Mouse (Mus musculus): ENCODE measurements around the gene Fn1. TPM values are rescaled to one million over a fixed set of nuclear protein-coding genes. Genes with fewer than 3 reads are reported as not detected.

Fn1 gene
- polyA plus RNA-seq, 1 experiment from 2014 or later = 233 TPM

DNA sequence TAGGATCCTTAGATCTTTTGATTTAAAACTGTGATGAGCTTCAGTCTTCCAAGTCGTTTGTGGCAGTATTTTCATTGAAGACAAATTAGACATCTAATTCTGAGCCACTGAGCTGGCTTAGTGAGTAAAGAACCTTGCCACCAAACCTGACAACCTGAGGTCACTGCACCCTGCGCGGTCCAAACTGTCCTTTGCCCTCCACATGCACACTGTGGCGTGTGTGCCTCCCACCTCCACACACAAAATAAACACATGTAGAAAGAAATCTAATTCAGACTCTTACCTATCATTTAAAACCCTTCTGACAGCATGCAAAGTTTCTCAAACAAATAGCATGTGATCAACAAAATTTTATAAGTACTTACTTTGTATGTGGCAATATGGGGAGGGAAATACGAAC, 6.2 kb downstream of the Fn1 start:
- ATAC-seq (ENCODE audit: insufficient number of reproducible peaks, insufficient read depth, low FRiP score, low TSS enrichment) = no peak
- Histone ChIP-seq H3K9ac (no peak overlapping the region), H3K4me1 (peaks cover 23% of the 10 kb centered on the region), H3K4me3 (no peak overlapping the region), H3K27me3 (no peaks in the 10 kb centered on the region), H3K27ac (no peak overlapping the region), H3K36me3 (peaks cover 79% of the 10 kb centered on the region), H3K4me2 (replicated peaks) (no peak overlapping the region), H3K9me3 (no peaks in the 10 kb centered on the region)
- WGBS = 84% methylated on average over 5 of the region's 5 CpGs

DNA sequence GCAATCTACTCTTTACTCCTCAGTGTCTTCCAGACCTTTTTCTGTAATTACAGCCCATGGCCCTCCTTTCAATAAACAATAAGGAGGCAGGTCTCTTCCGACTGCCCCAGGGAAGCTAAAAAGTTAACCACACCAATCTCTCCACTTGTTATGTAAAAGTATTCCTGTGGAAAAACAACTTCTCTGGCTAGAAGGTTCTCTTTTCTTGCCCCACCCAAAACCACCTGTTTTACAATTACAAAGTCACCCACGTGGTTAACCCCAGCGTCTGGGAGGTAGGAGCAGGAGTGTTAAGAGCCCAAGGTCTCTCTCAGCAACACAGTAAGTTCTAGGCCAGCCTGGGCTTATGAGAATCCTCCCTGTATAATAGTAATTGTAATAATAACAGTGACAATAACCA, 7.0 kb downstream of the Fn1 start:
- no peaks in the 10 kb centered on the region for H3K9me3 ChIP-seq
- H3K36me3 ChIP-seq = peaks cover 87% of the 10 kb centered on the region
- ATAC-seq (ENCODE audit: insufficient number of reproducible peaks, insufficient read depth, low FRiP score, low TSS enrichment) = no peak
- WGBS = 41% methylated on average over 3 of the region's 3 CpGs
- H3K4me3 ChIP-seq = no peak overlapping the region
- no peaks in the 10 kb centered on the region for H3K27me3 ChIP-seq
- no peak overlapping the region for H3K4me2 ChIP-seq (replicated peaks)
- peaks cover 23% of the 10 kb centered on the region for H3K4me1 ChIP-seq
- no peak overlapping the region for H3K9ac ChIP-seq
- no peak overlapping the region for H3K27ac ChIP-seq

DNA sequence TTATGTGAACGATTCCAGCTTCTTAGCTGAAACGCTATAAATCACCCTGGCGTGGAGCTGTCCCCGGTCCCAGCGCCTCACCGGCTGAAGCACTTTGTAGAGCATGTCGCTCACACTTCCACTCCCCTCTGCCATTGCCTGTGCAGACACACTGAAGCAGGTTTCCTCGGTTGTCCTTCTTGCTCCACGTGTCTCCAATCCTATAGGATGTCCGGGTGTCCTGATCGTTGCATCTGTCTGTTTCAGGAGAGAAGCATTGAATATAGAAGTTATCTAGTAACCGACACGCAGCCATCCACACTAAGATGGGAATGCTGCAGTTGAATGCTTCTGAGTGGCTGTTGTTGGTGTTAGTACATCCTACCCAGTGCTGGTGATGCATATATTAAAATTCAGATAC, 7.5 kb downstream of the Fn1 start:
- no peak overlapping the region for H3K4me3 ChIP-seq
- no peak for ATAC-seq (ENCODE audit: insufficient number of reproducible peaks, insufficient read depth, low FRiP score, low TSS enrichment)
- H3K27me3 ChIP-seq = no peaks in the 10 kb centered on the region
- H3K4me1 ChIP-seq = peaks cover 18% of the 10 kb centered on the region
- H3K9ac ChIP-seq = no peak overlapping the region
- peaks cover 90% of the 10 kb centered on the region for H3K36me3 ChIP-seq
- no peak overlapping the region for H3K4me2 ChIP-seq (replicated peaks)
- H3K27ac ChIP-seq = no peak overlapping the region
- H3K9me3 ChIP-seq = no peaks in the 10 kb centered on the region
- WGBS = 95% methylated on average over 13 of the region's 13 CpGs

DNA sequence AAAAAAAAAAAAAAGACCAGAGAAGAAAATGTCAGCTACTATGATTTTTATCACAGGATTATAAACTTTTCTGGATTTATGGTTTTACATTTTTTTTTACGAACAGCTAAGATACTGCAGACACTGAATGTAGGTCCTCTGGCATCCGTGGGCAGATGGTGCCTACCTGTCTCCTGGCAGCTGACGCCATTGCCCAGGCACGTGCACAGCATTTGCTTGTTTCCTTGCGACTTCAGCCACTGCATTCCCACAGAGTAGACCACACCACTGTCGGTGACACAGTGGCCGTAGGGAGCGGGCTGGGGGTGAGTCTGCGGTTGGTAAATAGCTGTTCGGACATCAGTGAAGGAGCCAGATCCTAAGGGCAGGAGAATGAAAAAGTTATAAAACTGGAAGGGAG, 10.2 kb downstream of the Fn1 start:
- H3K4me2 ChIP-seq (replicated peaks) = no peak overlapping the region
- H3K9ac ChIP-seq = no peak overlapping the region
- 0 out of 2 replicates have a peak, but pooled peaks cover 9% of the 10 kb centered on the region for H3K4me1 ChIP-seq
- no peak overlapping the region for H3K4me3 ChIP-seq
- no peak for ATAC-seq (ENCODE audit: insufficient number of reproducible peaks, insufficient read depth, low FRiP score, low TSS enrichment)
- H3K27me3 ChIP-seq = no peaks in the 10 kb centered on the region
- H3K9me3 ChIP-seq = no peaks in the 10 kb centered on the region
- WGBS = 96% methylated on average over 10 of the region's 10 CpGs
- H3K36me3 ChIP-seq = peaks cover 94% of the 10 kb centered on the region
- no peak overlapping the region for H3K27ac ChIP-seq

GRCm38 (mm10) chr1:71641206-71641605, 11.8 kb downstream of the Fn1 start:
- Histone ChIP-seq H3K4me1 (no peaks in the 10 kb centered on the region), H3K4me2 (replicated peaks) (no peak overlapping the region), H3K36me3 (peaks cover 93% of the 10 kb centered on the region), H3K9me3 (no peaks in the 10 kb centered on the region), H3K4me3 (no peak overlapping the region), H3K27me3 (no peaks in the 10 kb centered on the region), H3K9ac (no peak overlapping the region), H3K27ac (no peak overlapping the region)
- ATAC-seq (ENCODE audit: insufficient number of reproducible peaks, insufficient read depth, low FRiP score, low TSS enrichment) = no peak
- 90% methylated on average over 11 of the region's 11 CpGs for WGBS

DNA sequence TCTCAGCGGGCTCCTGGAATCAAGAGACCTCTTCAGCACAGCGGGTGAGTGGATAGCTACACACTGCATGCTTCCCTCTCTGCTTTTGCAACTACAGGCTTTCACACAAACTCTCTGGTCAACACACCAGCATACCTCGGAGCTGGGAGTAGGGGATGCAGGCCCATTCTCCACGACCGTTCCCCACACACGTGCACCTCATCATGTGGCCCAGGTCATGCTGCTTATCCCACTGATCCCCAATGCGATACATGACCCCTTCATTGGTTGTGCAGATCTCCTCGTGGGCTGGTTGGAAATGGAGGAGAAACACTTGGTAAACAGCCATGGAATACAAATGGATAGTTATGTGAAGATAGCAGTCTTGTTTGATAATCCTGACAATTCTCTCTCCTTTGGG, 12.8 kb downstream of the Fn1 start:
- H3K9me3 ChIP-seq = no peaks in the 10 kb centered on the region
- no peak overlapping the region for H3K27ac ChIP-seq
- H3K4me3 ChIP-seq = no peak overlapping the region
- 97% methylated on average over 8 of the region's 8 CpGs for WGBS
- no peak overlapping the region for H3K9ac ChIP-seq
- no peaks in the 10 kb centered on the region for H3K27me3 ChIP-seq
- ATAC-seq (ENCODE audit: insufficient number of reproducible peaks, insufficient read depth, low FRiP score, low TSS enrichment) = no peak
- no peaks in the 10 kb centered on the region for H3K4me1 ChIP-seq
- no peak overlapping the region for H3K4me2 ChIP-seq (replicated peaks)
- H3K36me3 ChIP-seq = peaks cover 93% of the 10 kb centered on the region

DNA sequence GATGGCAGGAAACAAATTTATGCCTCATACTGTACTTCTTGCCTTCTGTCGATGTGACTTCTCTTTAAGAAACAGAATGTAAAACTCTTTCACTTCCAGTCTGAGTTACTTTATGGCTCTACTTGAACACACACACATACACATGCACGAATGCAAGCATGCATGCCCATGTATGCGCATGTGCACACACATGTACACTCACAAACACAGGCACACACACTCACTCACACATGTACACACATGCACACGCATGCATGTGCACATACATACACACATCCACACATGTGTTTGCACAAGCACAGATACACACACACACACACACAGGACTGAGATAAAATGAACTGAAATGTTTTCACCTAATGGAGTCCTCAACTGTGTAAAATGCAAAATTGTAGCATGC, 16.3 kb downstream of the Fn1 start:
- H3K4me1 ChIP-seq = no peaks in the 10 kb centered on the region
- H3K9me3 ChIP-seq = no peaks in the 10 kb centered on the region
- no peaks in the 10 kb centered on the region for H3K27me3 ChIP-seq
- WGBS = 93% methylated on average over 4 of the region's 4 CpGs
- no peak overlapping the region for H3K4me2 ChIP-seq (replicated peaks)
- H3K4me3 ChIP-seq = no peak overlapping the region
- H3K9ac ChIP-seq = no peak overlapping the region
- peaks cover 80% of the 10 kb centered on the region for H3K36me3 ChIP-seq
- ATAC-seq (ENCODE audit: insufficient number of reproducible peaks, insufficient read depth, low FRiP score, low TSS enrichment) = no peak
- no peak overlapping the region for H3K27ac ChIP-seq

- Histone ChIP-seq H3K4me2 (replicated peaks) (no peak overlapping the region), H3K27me3 (no peaks in the 10 kb centered on the region), H3K36me3 (peaks cover 78% of the 10 kb centered on the region), H3K27ac (no peak overlapping the region), H3K4me3 (no peak overlapping the region), H3K9me3 (no peaks in the 10 kb centered on the region), H3K9ac (no peak overlapping the region), H3K4me1 (no peaks in the 10 kb centered on the region)
- ATAC-seq (ENCODE audit: insufficient number of reproducible peaks, insufficient read depth, low FRiP score, low TSS enrichment) = no peak
- WGBS = 87% methylated on average over 5 of the region's 5 CpGs
These were observed 16.9 kb downstream of the Fn1 start for GRCm38 (mm10) chr1:71636116-71636515.

DNA sequence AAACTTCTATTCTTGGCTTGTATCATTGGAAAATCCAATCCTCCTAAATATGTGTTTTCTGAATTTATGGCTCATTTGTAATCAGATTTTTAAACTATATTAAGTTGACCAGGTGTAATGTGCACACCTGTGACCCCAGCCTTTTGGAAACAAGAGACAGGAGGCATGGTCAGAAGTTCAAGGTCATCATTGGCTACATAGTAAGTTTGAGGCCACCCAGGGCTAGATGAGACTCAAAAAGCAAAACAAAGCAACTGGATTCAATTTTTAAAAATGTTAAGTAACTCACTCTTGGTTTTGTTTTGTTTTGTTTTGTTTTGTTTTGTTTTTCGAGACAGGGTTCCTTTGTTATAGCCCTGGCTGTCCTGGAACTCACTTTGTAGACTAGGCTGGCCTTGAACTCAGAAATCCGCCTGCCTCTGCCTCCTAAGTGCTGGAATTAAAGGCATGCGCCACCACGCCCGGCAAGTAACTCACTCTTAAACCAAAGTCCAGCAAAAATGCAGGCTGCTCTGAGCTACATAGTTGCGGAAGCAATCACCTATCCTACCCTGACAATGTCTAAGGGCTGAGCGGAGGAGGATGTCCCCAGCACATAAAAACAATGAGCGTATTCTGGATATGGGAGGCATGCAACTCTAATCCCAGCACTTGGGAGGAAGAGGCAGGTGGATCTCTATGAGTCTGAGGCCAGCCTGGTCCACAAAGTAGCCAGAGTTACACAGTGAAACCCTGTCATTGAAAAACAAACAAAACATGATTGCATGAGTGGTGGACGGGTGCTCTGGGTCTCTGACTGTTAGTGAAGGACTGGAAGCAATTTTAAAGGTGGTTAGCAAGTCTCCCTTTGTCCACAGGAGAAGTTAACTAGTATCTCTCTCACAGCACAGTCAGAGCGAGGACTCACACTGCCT, 17.6 kb downstream of the Fn1 start:
- ATAC-seq (ENCODE audit: insufficient number of reproducible peaks, insufficient read depth, low FRiP score, low TSS enrichment) = no peak
- Histone ChIP-seq H3K4me2 (replicated peaks) (no peak overlapping the region), H3K36me3 (peaks cover 75% of the 10 kb centered on the region), H3K9ac (no peak overlapping the region), H3K9me3 (no peaks in the 10 kb centered on the region), H3K27ac (no peak overlapping the region), H3K4me3 (no peak overlapping the region), H3K4me1 (no peaks in the 10 kb centered on the region), H3K27me3 (no peaks in the 10 kb centered on the region)
- 90% methylated on average over 10 of the region's 10 CpGs for WGBS

GRCm38 (mm10) chr1:71634471-71634981, 18.5 kb downstream of the Fn1 start:
- Histone ChIP-seq H3K4me1 (no peaks in the 10 kb centered on the region), H3K9ac (no peak overlapping the region), H3K4me2 (replicated peaks) (no peak overlapping the region), H3K36me3 (peaks cover 75% of the 10 kb centered on the region), H3K27ac (no peak overlapping the region), H3K4me3 (no peak overlapping the region), H3K9me3 (no peaks in the 10 kb centered on the region), H3K27me3 (no peaks in the 10 kb centered on the region)
- WGBS = 94% methylated on average over 6 of the region's 6 CpGs
- ATAC-seq (ENCODE audit: insufficient number of reproducible peaks, insufficient read depth, low FRiP score, low TSS enrichment) = no peak

DNA sequence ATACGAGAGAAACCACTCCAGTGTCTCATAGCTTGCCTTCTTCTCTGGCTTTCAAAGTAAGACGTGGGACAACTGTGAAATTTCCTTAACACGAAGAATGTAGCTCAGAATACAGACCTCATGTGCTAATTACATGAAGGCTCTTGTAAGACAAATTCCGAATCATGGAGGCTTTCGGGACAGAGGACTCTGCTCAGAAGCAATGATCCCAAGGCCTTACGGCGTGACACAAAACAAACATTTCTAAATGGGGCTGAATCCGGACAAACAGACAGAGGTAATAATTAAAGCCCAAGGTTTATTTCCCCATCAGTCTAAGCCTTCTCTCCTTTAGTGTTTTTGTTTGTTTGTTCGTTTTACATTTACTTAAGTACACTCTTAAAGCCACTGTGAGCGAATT, 20.6 kb downstream of the Fn1 start:
- peaks cover 79% of the 10 kb centered on the region for H3K36me3 ChIP-seq
- no peak overlapping the region for H3K4me3 ChIP-seq
- WGBS = 86% methylated on average over 10 of the region's 10 CpGs
- no peaks in the 10 kb centered on the region for H3K9me3 ChIP-seq
- H3K9ac ChIP-seq = no peak overlapping the region
- H3K4me2 ChIP-seq (replicated peaks) = no peak overlapping the region
- H3K27ac ChIP-seq = no peak overlapping the region
- no peak for ATAC-seq (ENCODE audit: insufficient number of reproducible peaks, insufficient read depth, low FRiP score, low TSS enrichment)
- H3K4me1 ChIP-seq = no peaks in the 10 kb centered on the region
- no peaks in the 10 kb centered on the region for H3K27me3 ChIP-seq

DNA sequence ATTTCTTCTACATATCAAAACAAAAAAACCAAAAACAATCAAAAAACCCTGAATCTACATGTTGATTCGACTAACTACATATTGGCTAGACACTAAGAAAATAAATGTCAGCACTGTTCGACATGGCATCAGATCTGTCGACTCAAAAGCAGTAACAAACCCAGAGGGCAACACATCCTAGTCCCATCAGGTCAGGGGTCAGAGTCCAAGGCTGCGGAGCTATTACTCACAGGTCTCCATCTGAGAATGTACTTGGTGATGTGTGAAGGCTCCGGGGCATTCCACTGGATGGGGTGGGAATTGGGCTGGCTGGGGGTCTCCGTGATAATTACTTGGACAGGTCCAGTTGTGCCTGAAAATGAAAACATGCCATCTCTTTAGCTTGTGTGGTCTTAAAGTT, 21.2 kb downstream of the Fn1 start:
- no peaks in the 10 kb centered on the region for H3K4me1 ChIP-seq
- H3K27me3 ChIP-seq = no peaks in the 10 kb centered on the region
- ATAC-seq (ENCODE audit: insufficient number of reproducible peaks, insufficient read depth, low FRiP score, low TSS enrichment) = no peak
- H3K27ac ChIP-seq = no peak overlapping the region
- H3K9ac ChIP-seq = no peak overlapping the region
- no peaks in the 10 kb centered on the region for H3K9me3 ChIP-seq
- H3K36me3 ChIP-seq = peaks cover 79% of the 10 kb centered on the region
- 78% methylated on average over 6 of the region's 6 CpGs for WGBS
- H3K4me2 ChIP-seq (replicated peaks) = no peak overlapping the region
- H3K4me3 ChIP-seq = no peak overlapping the region
